Mouse (Mus musculus) ES-E14 (cell line): ENCODE measurements around the gene Myo3b. TPM values are rescaled to one million over a fixed set of nuclear protein-coding genes. Genes with fewer than 3 reads are reported as not detected.

ENCODE experiments used
- DNase-seq: peaks from one replicate; pipeline ENCODE4 v3.0.0-alpha.2; 2013; ENCODE audit warnings: low read depth, low spot score
- H3K27ac ChIP-seq: 2 replicates; pipeline ENCODE4 v1.5.1; 2012; ENCODE audit warnings: low read depth, mild to moderate bottlenecking, low read length, moderate library complexity, mixed read lengths; ENCODE audit not compliant: poor library complexity, insufficient read depth, severe bottlenecking
- H3K36me3 ChIP-seq: 2 replicates; pipeline ENCODE4 v1.6.1; 2012; ENCODE audit warnings: mild to moderate bottlenecking, low read length, moderate library complexity, mixed read lengths; ENCODE audit not compliant: control insufficient read depth, poor library complexity, insufficient read depth, severe bottlenecking
- H3K4me1 ChIP-seq, 2 experiments: fragments of 150-350 bp in 1 of 2; sonication (generic) in 1 of 2; 2 replicates each; pipeline ENCODE4 v1.6.1; 2012; ENCODE audit warnings: low read length in 2 of 2, mild to moderate bottlenecking in 1 of 2, mixed read lengths in 1 of 2; ENCODE audit not compliant: control insufficient read depth in 2 of 2, insufficient read depth in 2 of 2, poor library complexity in 1 of 2
- H3K4me3 ChIP-seq, 2 experiments: fragments of 150-350 bp in 1 of 2; sonication (generic) in 1 of 2; 2 replicates each; pipeline ENCODE4 v1.5.1; 2012; ENCODE audit warnings: low read length in 2 of 2, low read depth in 1 of 2, mild to moderate bottlenecking in 1 of 2, mixed read lengths in 1 of 2; ENCODE audit not compliant: insufficient read depth in 1 of 2, poor library complexity in 1 of 2, severe bottlenecking in 1 of 2
- H3K9ac ChIP-seq: 2 replicates; pipeline ENCODE4 v1.6.1; 2012; ENCODE audit warnings: low read depth, mild to moderate bottlenecking, low read length, mixed read lengths; ENCODE audit not compliant: poor library complexity, insufficient read depth, severe bottlenecking
- H3K9me3 ChIP-seq: fragments of 150-350 bp; sonication (generic); 2 replicates; pipeline ENCODE4 v1.6.1; 2012; ENCODE audit warnings: low read depth, mild to moderate bottlenecking, low read length; ENCODE audit not compliant: control insufficient read depth, insufficient read depth
- CHD2 ChIP-seq: IDR thresholded peaks from 2 replicates; pipeline ENCODE4 v1.6.1; 2014; ENCODE audit warnings: mild to moderate bottlenecking, low read depth, low read length, inconsistent platforms
- HCFC1 ChIP-seq: IDR thresholded peaks from 2 replicates; pipeline ENCODE4 v1.6.1; 2012; ENCODE audit warnings: low read length, inconsistent platforms, borderline replicate concordance; ENCODE audit not compliant: insufficient read depth
- MAFK ChIP-seq: IDR thresholded peaks from 2 replicates; pipeline ENCODE4 v1.6.1; 2014; ENCODE audit warnings: mild to moderate bottlenecking, low read depth, low read length, inconsistent platforms; ENCODE audit not compliant: insufficient read depth
- ZC3H11A ChIP-seq: IDR thresholded peaks from 2 replicates; pipeline ENCODE4 v1.6.1; 2012; ENCODE audit warnings: low read depth, mild to moderate bottlenecking, inconsistent platforms, low read length, borderline replicate concordance
- ZNF384 ChIP-seq: IDR thresholded peaks from 2 replicates; pipeline ENCODE4 v1.6.1; 2012; ENCODE audit warnings: low read depth, low read length, inconsistent platforms
- in situ Hi-C, 2 experiments: fragments of 600-800 bp; cut with MboI; formaldehyde crosslinking; loops; one replicate each; pipeline ENCODE4 v1.15.1; 2025; ENCODE audit warnings: low sequenced_read_pairs in 2 of 2, inconsistent platforms in 1 of 2; ENCODE audit not compliant: unreplicated experiment in 2 of 2
- total RNA-seq: library from RNA; depleted of rRNA; stranded (reverse); fragments of 300-350 nt; gene quantifications from 2 replicates; pipeline ENCODE4 v1.2.3, GENCODE M21; 2012

Myo3b gene
- total RNA-seq, 1 experiment = 0.13 TPM

GRCm38 (mm10) chr2:70069861-70070260 is 30.9 kb downstream of the Myo3b start:
- in situ Hi-C loops = no loop called here
- DNase-seq = no peak
- no peaks in the 10 kb centered on the region for H3K36me3 ChIP-seq
- no peaks in the 10 kb centered on the region for H3K4me1 ChIP-seq
- TF ChIP-seq MAFK = no peak
- TF ChIP-seq ZC3H11A = no peak
- no peak for TF ChIP-seq ZNF384
- no peak for TF ChIP-seq CHD2
- TF ChIP-seq HCFC1 = no peak
- no peak overlapping the region for H3K4me3 ChIP-seq
- no peak overlapping the region for H3K27ac ChIP-seq
- H3K9me3 ChIP-seq = no peaks in the 10 kb centered on the region
- H3K9ac ChIP-seq = no peak overlapping the region

DNA sequence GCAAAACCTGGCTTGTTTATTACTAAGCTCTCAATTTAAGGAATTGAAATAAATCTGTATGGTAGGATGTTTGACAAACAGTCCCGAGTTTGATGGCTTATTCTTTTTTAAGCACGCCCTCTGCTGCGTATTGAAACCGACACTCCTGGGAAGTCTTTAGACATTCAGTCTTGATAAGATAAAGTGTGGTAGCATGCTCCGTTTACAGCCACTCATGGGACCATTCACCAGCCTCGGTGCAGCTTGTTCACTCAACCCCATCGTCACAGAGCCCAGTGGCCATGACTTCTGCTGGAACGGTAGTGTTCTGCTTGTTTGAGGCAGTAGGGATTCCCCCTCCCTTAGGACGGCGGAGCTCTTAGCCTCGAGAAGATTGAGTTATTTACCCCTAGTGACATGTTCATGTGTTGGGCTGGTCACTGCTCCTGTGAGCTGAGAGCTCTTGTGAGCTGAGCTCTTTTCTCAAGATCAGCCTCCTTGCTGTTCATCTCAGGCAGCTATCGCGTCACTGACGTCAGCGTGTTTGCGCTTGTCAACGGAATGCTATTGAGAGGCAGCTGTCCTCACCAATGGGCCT is 44.6 kb downstream of the Myo3b start:
- H3K27ac ChIP-seq = no peak overlapping the region
- no peak overlapping the region for H3K9ac ChIP-seq
- TF ChIP-seq ZC3H11A (no peak), MAFK (no peak), HCFC1 (no peak), ZNF384 (no peak)
- no peak overlapping the region for H3K4me3 ChIP-seq
- H3K36me3 ChIP-seq = no peaks in the 10 kb centered on the region
- in situ Hi-C loops = no loop called here
- no peaks in the 10 kb centered on the region for H3K4me1 ChIP-seq
- H3K9me3 ChIP-seq = 0 out of 2 replicates have a peak, but pooled peaks cover 1% of the 10 kb centered on the region
- DNase-seq = no peak

- no peak overlapping the region for H3K4me3 ChIP-seq
- no peak for TF ChIP-seq MAFK
- no peak for TF ChIP-seq CHD2
- no peak for TF ChIP-seq HCFC1
- no peak for TF ChIP-seq ZC3H11A
- TF ChIP-seq ZNF384 = no peak
Measured at GRCm38 (mm10) chr2:70091261-70091660, 52.3 kb downstream of the Myo3b start.

DNA sequence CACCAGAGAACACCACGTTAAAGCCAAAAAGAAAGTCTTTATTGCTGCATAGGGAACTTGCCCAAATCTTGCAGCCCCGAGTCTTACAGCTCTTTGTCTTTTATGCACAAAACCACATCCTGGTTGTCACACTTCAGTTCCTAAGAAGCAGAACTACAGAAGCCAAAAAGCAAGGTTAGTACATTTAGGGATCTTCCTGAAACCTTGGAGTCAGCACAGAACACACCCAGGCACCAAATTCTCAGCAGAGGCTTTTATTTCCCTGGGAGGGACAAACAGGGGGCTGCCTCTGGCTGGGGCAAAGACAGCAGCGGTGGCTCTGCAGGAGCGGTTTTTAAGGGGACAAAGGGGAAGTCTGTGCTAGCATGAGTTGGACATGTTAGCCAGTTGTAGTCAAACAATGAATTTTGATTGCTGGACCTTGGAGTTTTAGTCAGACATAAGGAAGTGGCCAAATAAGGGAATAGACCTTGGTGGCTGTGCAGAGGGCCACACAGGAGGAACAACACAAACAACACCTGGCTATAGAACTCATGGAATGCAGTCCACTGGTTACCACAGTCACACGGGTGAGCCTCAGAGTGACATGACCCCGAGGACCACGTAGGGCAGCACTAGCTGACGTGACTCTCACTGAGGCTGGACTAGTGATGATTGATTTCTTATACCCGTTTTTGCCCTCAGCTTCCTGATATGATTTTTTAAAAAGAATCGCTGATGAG is 53.0 kb downstream of the Myo3b start:
- DNase-seq = no peak
- H3K4me3 ChIP-seq = no peak overlapping the region
- no peaks in the 10 kb centered on the region for H3K9me3 ChIP-seq
- no peaks in the 10 kb centered on the region for H3K36me3 ChIP-seq
- in situ Hi-C loops = no loop called here
- 0 out of 4 replicates have a peak, but pooled peaks cover 0 to 6% of the 10 kb centered on the region in 2 experiments for H3K4me1 ChIP-seq
- TF ChIP-seq HCFC1 (no peak), MAFK (no peak), CHD2 (no peak), ZNF384 (no peak), ZC3H11A (no peak)
- H3K27ac ChIP-seq = no peak overlapping the region
- no peak overlapping the region for H3K9ac ChIP-seq

More at GRCm38 (mm10) chr2:70091261-70091660, 52.3 kb downstream of the Myo3b start:
- Histone ChIP-seq H3K27ac (no peak overlapping the region), H3K36me3 (no peaks in the 10 kb centered on the region), H3K9me3 (no peaks in the 10 kb centered on the region), H3K4me1 (0 out of 4 replicates have a peak, but pooled peaks cover 0 to 6% of the 10 kb centered on the region in 2 experiments), H3K9ac (no peak overlapping the region)
- DNase-seq = no peak
- in situ Hi-C loops = no loop called here
